Mouse (Mus musculus): ENCODE data around the gene Sgcd. TPM values are rescaled to one million over a fixed set of nuclear protein-coding genes. Genes with fewer than 3 reads are reported as not detected.
A peak's percentile ranks its signal among the peaks of the same experiment; 100 is the strongest.

Sgcd gene
- total and polyA plus RNA-seq, 3 experiments, result 0.38 to 2.4 (median 0.43) TPM

DNA sequence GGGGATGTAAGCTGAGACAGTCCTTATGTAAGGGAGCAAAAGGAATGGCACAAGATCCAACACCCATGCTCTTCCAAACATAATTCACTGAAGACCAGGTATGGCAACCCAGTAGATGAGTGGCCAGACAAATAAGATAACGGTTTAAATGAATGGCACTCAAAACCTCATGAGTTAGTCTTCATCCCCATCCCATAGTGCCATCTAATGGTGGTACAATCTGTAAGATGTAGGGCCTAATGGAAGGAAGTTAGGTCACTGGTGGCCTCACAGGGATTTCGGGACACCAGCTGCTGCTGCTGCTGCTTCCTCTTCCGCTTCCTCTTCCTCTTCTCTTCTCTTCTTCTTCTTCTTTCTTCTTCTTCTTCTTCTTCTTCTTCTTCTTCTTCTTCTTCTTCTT lies 601.0 kb downstream of the Sgcd start:
- Histone ChIP-seq H3K36me3 (replicated peaks in 1 of 2; ENCODE audit: control insufficient read depth in 1 of 2, insufficient read depth in 1 of 2, low read length in 1 of 2) (no peaks in the 10 kb centered on the region), H3K4me2 (ENCODE audit: insufficient read depth, low read depth, poor library complexity, severe bottlenecking) (no peak overlapping the region)
- dilution Hi-C loops (cut with MboI; ENCODE audit: extremely low pct_ligation_motif_present, extremely low pct_unique_long_range_greater_than_20kb, low sequenced_read_pairs), result no loop called here

DNA sequence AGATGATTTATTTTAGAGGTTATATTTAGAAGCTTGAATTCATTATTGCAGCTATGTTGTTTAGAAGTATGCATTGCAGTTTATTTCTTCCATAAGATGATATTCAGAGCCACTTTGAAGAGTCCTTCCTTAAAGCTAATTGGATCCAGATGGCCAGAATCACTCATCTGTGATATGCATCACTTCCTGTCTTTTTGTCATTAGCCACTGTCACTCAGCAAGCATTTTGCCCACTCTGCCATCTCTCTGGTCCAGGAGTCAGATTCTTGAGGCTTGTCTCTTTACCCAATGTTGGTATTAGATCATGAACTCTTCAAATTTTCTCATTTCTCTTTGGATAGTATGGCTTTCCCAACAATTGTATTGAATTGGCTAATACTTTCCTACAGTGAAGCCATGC lies 602.6 kb downstream of the Sgcd start:
- Histone ChIP-seq H3K9ac (ENCODE audit: insufficient read depth, low read depth) (no peak overlapping the region), H3K4me3 (replicated peaks in 1 of 3; ENCODE audit: low read depth in 2 of 3, low read length in 2 of 3, poor library complexity in 1 of 3) (no peak overlapping the region), H3K9me3 (replicated peaks; ENCODE audit: low read length) (no peaks in the 10 kb centered on the region), H3K27me3 (replicated peaks) (no peaks in the 10 kb centered on the region), H3K27ac (ENCODE audit: insufficient read depth, low read depth) (no peak overlapping the region), H3K79me2 (replicated peaks; ENCODE audit: control insufficient read depth, extremely low read depth, insufficient read depth, poor library complexity, severe bottlenecking) (no peaks in the 10 kb centered on the region), H3K36me3 (replicated peaks in 1 of 2; ENCODE audit: control insufficient read depth in 1 of 2, insufficient read depth in 1 of 2, low read length in 1 of 2) (no peaks in the 10 kb centered on the region), H3K4me1 (ENCODE audit: control insufficient read depth in 1 of 2, insufficient read depth in 2 of 2) (peaks cover 0 to 14% of the 10 kb centered on the region in 2 experiments; a peak in 2 of 4 replicates), H3K4me2 (ENCODE audit: insufficient read depth, low read depth, poor library complexity, severe bottlenecking) (no peak overlapping the region)
- in situ Hi-C loops (cut with MboI; ENCODE audit: low pct_ligation_motif_present, low pct_unique_long_range_greater_than_20kb, low sequenced_read_pairs) (loop anchor here (25.0 kb wide), 1 partner anchor 399 kb away; no protein-coding TSS in a partner anchor), dilution Hi-C loops (cut with MboI; ENCODE audit: extremely low pct_ligation_motif_present, extremely low pct_unique_long_range_greater_than_20kb, low sequenced_read_pairs) (no loop called here)
- DNase-seq (ENCODE audit: extremely low read depth), result no peak
- TF ChIP-seq JUN (IDR thresholded peaks at IDR 0.05; ENCODE audit: insufficient read depth, low read depth, low read length), result no peak
- no peak for TF ChIP-seq MYC (IDR thresholded peaks at IDR 0.05; ENCODE audit: low read depth, low read length)
- TF ChIP-seq ELF1 (IDR thresholded peaks at IDR 0.05; ENCODE audit: low read depth, low read length), result no peak
- TF ChIP-seq UBTF (IDR thresholded peaks at IDR 0.05; ENCODE audit: low read depth, low read length), result no peak
- TF ChIP-seq ZNF384 (IDR thresholded peaks at IDR 0.05; ENCODE audit: low read depth, low read length), result no peak
- TF ChIP-seq MAFK (IDR thresholded peaks at IDR 0.05; ENCODE audit: insufficient replicate concordance, low read length), result no peak
- no peak for TF ChIP-seq KAT2A (IDR thresholded peaks at IDR 0.05; ENCODE audit: insufficient replicate concordance, low read length)
- TF ChIP-seq IRF4 (IDR thresholded peaks at IDR 0.05; ENCODE audit: low read depth, low read length), result no peak
- no peak for TF ChIP-seq USF1 (IDR thresholded peaks at IDR 0.05; ENCODE audit: low read depth, low read length)
- no peak for TF ChIP-seq MXI1 (IDR thresholded peaks at IDR 0.05; ENCODE audit: low read depth, low read length)
- no peak for TF ChIP-seq E2F4 (IDR thresholded peaks at IDR 0.05; ENCODE audit: insufficient replicate concordance, low read depth, low read length)
- TF ChIP-seq HCFC1 (IDR thresholded peaks at IDR 0.05; ENCODE audit: low read depth, low read length), result no peak
- no peak for TF ChIP-seq MAZ (IDR thresholded peaks at IDR 0.05; ENCODE audit: low read depth, low read length)
- no peak for TF ChIP-seq ZC3H11A (IDR thresholded peaks at IDR 0.05; ENCODE audit: low read depth, low read length)
- no peak for TF ChIP-seq SIN3A (IDR thresholded peaks at IDR 0.05; ENCODE audit: low read length)
- TF ChIP-seq ETS1 (conservative IDR thresholded peaks at IDR 0.05; ENCODE audit: low read depth, low read length), result no peak
- TF ChIP-seq JUND (conservative IDR thresholded peaks at IDR 0.05; ENCODE audit: low read depth, low read length), result no peak

More for the DNA sequence above, 601.0 kb downstream of the Sgcd start:
- Histone ChIP-seq H3K27ac (ENCODE audit: insufficient read depth, low read depth) (no peak overlapping the region), H3K79me2 (replicated peaks; ENCODE audit: control insufficient read depth, extremely low read depth, insufficient read depth, poor library complexity, severe bottlenecking) (no peaks in the 10 kb centered on the region), H3K9me3 (replicated peaks; ENCODE audit: low read length) (no peaks in the 10 kb centered on the region), H3K4me3 (replicated peaks in 1 of 3; ENCODE audit: low read depth in 2 of 3, low read length in 2 of 3, poor library complexity in 1 of 3) (no peak overlapping the region), H3K27me3 (replicated peaks) (no peaks in the 10 kb centered on the region), H3K4me1 (ENCODE audit: control insufficient read depth in 1 of 2, insufficient read depth in 2 of 2) (peaks cover 0 to 12% of the 10 kb centered on the region in 2 experiments; a peak in 2 of 4 replicates), H3K9ac (ENCODE audit: insufficient read depth, low read depth) (no peak overlapping the region)
- no peak for TF ChIP-seq JUND (conservative IDR thresholded peaks at IDR 0.05; ENCODE audit: low read depth, low read length)
- TF ChIP-seq UBTF (IDR thresholded peaks at IDR 0.05; ENCODE audit: low read depth, low read length), result no peak
- TF ChIP-seq RAD21 (IDR thresholded peaks at IDR 0.05; ENCODE audit: low read depth, low read length), result peak; percentile 79
- no peak for TF ChIP-seq TCF12 (IDR thresholded peaks at IDR 0.05; ENCODE audit: low read depth, low read length)
- TF ChIP-seq POLR2AphosphoS2 (IDR thresholded peaks at IDR 0.05; ENCODE audit: low read depth, low read length), result no peak
- peak; percentile 56 for TF ChIP-seq SMC3 (IDR thresholded peaks at IDR 0.05; ENCODE audit: low read depth, low read length)
- peak; percentile 15; the same call in 1 of the 2 replicates for TF ChIP-seq HCFC1 (IDR thresholded peaks at IDR 0.05; ENCODE audit: low read depth, low read length)
- TF ChIP-seq NELFE (IDR thresholded peaks at IDR 0.05; ENCODE audit: low read depth, low read length), result no peak
- no peak for TF ChIP-seq ZNF384 (IDR thresholded peaks at IDR 0.05; ENCODE audit: low read depth, low read length)
- TF ChIP-seq CTCF (conservative IDR thresholded peaks at IDR 0.05 in 1 of 2, IDR thresholded peaks at IDR 0.05 in 1 of 2; ENCODE audit: low read depth in 2 of 2, low read length in 2 of 2), result peak; percentile 32 to 66; a peak in 3 of 4 replicates
- TF ChIP-seq IRF4 (IDR thresholded peaks at IDR 0.05; ENCODE audit: low read depth, low read length), result no peak
- TF ChIP-seq ELF1 (IDR thresholded peaks at IDR 0.05; ENCODE audit: low read depth, low read length), result peak; percentile 48; the same call in 1 of the 2 replicates
- TF ChIP-seq JUN (IDR thresholded peaks at IDR 0.05; ENCODE audit: insufficient read depth, low read depth, low read length), result no peak
- no peak for TF ChIP-seq MAX (IDR thresholded peaks at IDR 0.05; ENCODE audit: low read length)
- DNase-seq (ENCODE audit: extremely low read depth), result peak; percentile 67
- in situ Hi-C loops (cut with MboI; ENCODE audit: low pct_ligation_motif_present, low pct_unique_long_range_greater_than_20kb, low sequenced_read_pairs), result loop anchor here (25.0 kb wide), 1 partner anchor 400 kb away; no protein-coding TSS in a partner anchor
